Mouse (Mus musculus) brain, embryonic 18.5 days (tissue): ENCODE data around the gene Olfr1056.
"Not testable (repeated sequence)": the region's sequence is repeated elsewhere in the genome, so short reads cannot be mapped to it uniquely, and the experiment has no call there.

ENCODE experiments used
- DNase-seq: peaks from one replicate; pipeline ENCODE4 v3.0.0-alpha.2; 2012; ENCODE audit warnings: low read depth, low spot score

Olfr1056 gene

DNA sequence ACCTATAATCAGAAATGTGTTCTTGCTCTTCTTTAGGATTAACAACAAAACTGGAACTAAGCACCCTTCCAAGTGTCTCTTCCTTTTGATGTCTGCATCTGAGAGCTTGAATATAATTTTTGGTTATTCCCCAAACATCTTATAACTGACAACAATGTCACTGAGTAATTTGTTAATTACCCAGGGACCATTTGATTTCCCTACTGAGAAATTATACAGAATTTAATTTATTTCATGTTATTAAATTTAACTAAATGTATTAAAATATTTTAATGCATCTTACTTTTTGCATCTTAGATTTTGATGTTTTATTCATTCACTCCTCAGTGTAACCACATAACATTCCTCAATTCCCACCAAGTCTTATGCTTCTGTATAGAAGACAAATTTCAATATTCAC is at the start of gene Olfr1056:
TSS of gene Olfr1056 (minus strand) at position 101 of the 400 bp plus-strand sequence.
- DNase-seq, result no peak

DNA sequence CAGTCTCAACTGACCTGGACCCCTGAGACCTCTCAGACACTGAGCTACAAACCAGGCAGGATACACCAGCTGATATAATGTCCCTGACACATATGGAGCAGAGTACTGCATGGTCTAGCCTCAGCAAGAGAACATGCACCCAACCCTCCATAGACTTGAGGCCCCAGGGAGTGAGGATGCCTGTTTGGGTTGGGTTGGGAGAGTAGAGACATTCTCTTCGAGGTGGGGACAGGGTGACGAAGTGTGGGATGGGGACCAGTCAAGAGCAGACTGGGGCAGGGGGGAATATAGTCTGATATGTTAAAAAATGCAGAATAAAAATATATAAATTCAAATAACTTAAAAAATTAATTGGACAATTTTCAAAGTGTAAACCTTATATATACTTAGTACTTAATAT is 32.8 kb upstream of the Olfr1056 start:
- no peak for DNase-seq

DNA sequence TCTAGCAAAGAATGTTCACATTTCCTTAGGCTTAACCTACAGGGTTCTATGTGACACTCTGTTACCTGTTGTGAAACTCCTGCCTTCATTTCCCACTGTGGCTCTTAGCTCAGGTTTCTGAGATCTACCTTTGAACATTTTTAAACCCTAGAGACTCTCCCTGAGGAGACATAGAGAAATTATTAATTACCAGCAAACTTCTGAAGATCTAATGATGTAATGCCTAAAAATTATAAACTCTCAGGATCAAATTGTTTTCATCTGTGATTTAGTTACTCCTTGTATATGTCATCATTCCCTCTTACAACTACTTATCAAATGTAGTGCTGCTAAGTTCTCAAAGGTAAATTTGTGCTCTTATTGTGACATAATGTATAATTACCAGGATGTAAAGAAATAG is 26.2 kb upstream of the Olfr1056 start, which contains the start of gene Olfr1058:
TSS of gene Olfr1058 (minus strand) at position 101 of the 400 bp plus-strand sequence.
- not testable (repeated sequence) for DNase-seq

DNA sequence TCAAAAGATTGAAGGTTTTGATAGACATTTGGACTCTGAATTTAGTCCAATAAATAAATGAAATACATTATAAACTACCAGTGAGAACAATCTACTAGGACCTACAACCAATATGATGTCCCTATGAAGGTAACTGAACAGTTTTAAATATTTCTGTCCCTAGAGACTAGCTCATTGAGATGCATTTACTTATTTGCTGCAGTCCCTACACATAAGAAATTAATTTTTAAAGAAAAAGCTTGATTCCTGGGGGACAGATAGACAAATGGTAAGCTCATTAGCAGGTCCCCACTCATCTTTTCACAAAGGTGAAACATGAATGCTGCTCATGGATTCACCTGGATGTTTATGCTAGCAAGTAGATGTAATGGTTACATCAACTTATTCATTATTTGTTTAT is 16.0 kb upstream of the Olfr1056 start, which contains the start of gene Olfr1057:
TSS of gene Olfr1057 (minus strand) at position 101 of the 400 bp plus-strand sequence.
- DNase-seq, result no peak

DNA sequence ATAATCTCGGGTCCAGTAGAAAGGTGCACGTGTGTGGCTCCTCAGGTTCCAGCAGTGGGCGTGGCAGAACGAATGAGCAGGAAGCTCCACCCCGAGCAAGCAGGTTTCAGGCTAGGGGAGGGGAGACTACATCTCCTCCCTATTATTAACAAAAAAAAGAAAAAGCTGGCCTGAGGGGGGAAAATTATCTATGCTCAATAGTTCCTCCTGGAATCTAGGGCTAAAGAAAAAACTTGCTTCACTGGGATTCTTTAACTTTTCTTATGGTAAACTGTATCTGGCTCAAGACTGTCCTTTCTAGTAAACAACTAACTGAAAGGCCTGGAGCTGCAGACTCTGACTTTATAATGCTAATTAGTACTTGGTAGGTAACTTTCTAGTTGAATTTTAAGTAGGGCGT is 4.1 kb upstream of the Olfr1056 start:
- DNase-seq, result not testable (repeated sequence)

DNA sequence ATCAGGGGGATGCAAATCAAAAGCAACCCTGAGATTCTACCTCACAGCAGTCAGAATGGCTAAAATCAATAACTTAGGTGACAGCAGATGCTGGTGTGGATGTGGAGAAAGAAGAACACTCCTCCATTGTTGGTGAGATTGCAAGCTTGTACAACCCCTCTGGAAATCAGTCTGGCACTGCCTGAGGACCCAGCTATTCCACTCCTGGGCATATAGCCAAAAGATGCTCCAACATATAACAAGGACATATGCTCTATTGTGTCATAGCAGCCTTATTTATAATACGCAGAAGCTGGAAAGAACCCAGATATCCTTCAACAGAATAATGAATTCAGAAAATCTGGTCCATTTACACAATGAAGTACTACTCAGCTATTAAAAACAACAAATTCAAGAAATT is 10.5 kb downstream of the Olfr1056 start:
- DNase-seq, result not testable (repeated sequence)

DNA sequence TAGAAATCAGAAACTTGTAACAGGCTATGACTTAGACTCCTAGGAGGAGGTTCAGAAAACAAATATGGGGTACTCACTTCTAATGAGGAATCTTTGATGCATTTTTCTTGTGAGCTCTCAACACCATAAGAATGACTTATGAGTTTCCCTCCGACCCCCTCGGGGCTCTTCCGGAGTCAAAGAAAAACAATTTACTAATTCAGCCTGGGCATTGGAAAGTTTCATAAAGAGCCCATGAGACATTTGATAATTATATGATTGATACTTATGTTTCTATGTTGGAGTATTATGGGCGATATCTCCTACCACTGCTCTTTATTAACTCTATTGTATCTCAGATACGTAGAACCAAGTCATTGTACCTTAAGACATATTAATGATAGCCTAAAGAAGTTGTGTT is 12.1 kb downstream of the Olfr1056 start, which contains the start of gene Olfr1055:
TSS of gene Olfr1055 (minus strand) at position 101 of the 400 bp plus-strand sequence.
- DNase-seq, result no peak

DNA sequence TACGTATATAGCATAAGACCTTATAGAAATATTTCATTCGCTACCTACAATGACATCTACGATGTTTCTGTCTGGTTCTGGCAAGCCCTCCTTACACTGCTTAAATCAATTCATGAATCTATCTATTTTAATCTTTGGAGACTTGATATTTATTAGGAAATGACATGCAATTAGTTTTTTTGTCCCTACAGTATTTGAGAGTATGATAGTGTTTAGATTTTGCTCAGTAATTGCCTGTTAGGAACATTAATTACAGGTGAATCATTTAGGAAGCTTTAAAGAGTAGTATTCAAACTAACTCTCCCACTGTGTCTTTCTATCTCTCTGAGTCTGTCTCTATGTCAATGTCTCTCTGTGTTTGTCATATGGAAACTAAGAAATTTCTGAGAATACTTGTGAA is 26.9 kb downstream of the Olfr1056 start, which contains the start of gene Olfr1054:
TSS of gene Olfr1054 (minus strand) at position 101 of the 400 bp plus-strand sequence.
- no peak for DNase-seq

DNA sequence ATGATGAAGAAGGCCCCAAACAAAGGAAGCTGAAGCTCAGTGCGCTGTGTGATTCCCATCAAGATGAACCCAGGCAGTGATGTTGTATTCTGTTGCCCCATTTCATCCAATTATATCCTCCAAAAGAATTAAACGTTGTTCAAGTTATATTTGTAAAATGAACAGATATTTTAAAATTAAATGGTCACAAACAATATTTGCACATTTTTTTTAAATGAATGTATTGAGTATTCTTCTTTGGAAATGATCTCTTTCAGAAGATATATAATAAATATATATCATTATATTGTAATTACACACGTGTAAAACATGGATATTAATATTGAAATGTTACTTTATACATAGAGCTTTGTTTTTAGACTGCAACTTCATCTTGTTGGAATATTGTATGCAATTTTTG is 47.1 kb downstream of the Olfr1056 start, which contains the start of gene Olfr1053:
TSS of gene Olfr1053 (minus strand) at position 101 of the 400 bp plus-strand sequence.
- no peak for DNase-seq
